ENCODE assay signal across 14 mouse cellular contexts in genomic region chr1:86583709-86584108, GRCm38 (mm10). TPM values are rescaled to one million over a fixed set of nuclear protein-coding genes. Genes with fewer than 3 reads are reported as not detected.
DNase-seq lines count a peak whose midpoint lies in the region; ATAC-seq and TF ChIP-seq lines count a peak whose summit lies in the region.
"Had no signal": no experiment of that assay in that cellular context is flagged by ENCODE, and none has a peak within 500 bp of the region (broad histone marks: within the 10 kb centered on the region; RNA-seq: fewer than 3 reads in every experiment).

No protein-coding gene starts in this region.

- no peak for TF ChIP-seq RAD21 in CH12.LX (IDR thresholded peaks at IDR 0.05; ENCODE audit: low read depth, low read length)

- peaks cover 26% of the 10 kb centered on the region for H3K4me1 ChIP-seq in kidney, embryonic 15.5 days
- H3K4me1 ChIP-seq in CH12.LX (ENCODE audit: control insufficient read depth in 1 of 2, insufficient read depth in 2 of 2) = peaks cover 10 to 51% of the 10 kb centered on the region in 2 experiments
- H3K4me1 ChIP-seq in liver, embryonic 12.5 days = peaks cover 49% of the 10 kb centered on the region

- H3K9me3 ChIP-seq in kidney, embryonic 15.5 days (replicated peaks) = no peaks in the 10 kb centered on the region
- no peaks in the 10 kb centered on the region for H3K9me3 ChIP-seq in CH12.LX (replicated peaks; ENCODE audit: low read length)
- H3K9me3 ChIP-seq in liver, embryonic 12.5 days (replicated peaks) = no peaks in the 10 kb centered on the region
- H3K9me3 ChIP-seq: heart, embryonic 12.5 days; hindbrain, embryonic 13.5 days; midbrain, embryonic 10.5 days had no signal

- H3K27ac ChIP-seq in kidney, embryonic 15.5 days = no peak overlapping the region
- H3K27ac ChIP-seq in CH12.LX (ENCODE audit: insufficient read depth, low read depth) = no peak overlapping the region
- H3K27ac ChIP-seq in liver, embryonic 12.5 days = peak overlapping the region; percentile 74; the same call in 1 of the 2 replicates
- H3K27ac ChIP-seq: hindbrain, embryonic 13.5 days; midbrain, embryonic 10.5 days had no signal

- dilution Hi-C loops in CH12.LX (cut with MboI; ENCODE audit: extremely low pct_ligation_motif_present, extremely low pct_unique_long_range_greater_than_20kb, low sequenced_read_pairs) = no loop called here

- no peak for TF ChIP-seq CTCF in CH12.LX (conservative IDR thresholded peaks at IDR 0.05 in 1 of 2, IDR thresholded peaks at IDR 0.05 in 1 of 2; ENCODE audit: low read depth in 2 of 2, low read length in 2 of 2)

- H3K27me3 ChIP-seq in kidney, embryonic 15.5 days = no peaks in the 10 kb centered on the region
- no peaks in the 10 kb centered on the region for H3K27me3 ChIP-seq in CH12.LX (replicated peaks)
- H3K27me3 ChIP-seq in liver, embryonic 12.5 days (replicated peaks) = no peaks in the 10 kb centered on the region
- H3K27me3 ChIP-seq: heart, embryonic 12.5 days; hindbrain, embryonic 13.5 days had no signal

- in situ Hi-C loops in CH12.LX (cut with MboI; ENCODE audit: low pct_ligation_motif_present, low pct_unique_long_range_greater_than_20kb, low sequenced_read_pairs) = no loop called here

- H3K4me2 ChIP-seq in kidney, embryonic 15.5 days = peak overlapping the region; percentile 79
- peak overlapping the region; percentile 95 for H3K4me2 ChIP-seq in CH12.LX (ENCODE audit: insufficient read depth, low read depth, poor library complexity, severe bottlenecking)
- peak overlapping the region; percentile 94 for H3K4me2 ChIP-seq in liver, embryonic 12.5 days

- no peak for TF ChIP-seq POLR2A in CH12.LX (IDR thresholded peaks at IDR 0.05; ENCODE audit: low read depth, low read length)

- peak overlapping the region; percentile 98; the same call in 1 of the 2 replicates for H3K4me3 ChIP-seq in kidney, embryonic 15.5 days (replicated peaks)
- peak overlapping the region in 2 of 3 experiments; percentile 66 to 85 for H3K4me3 ChIP-seq in CH12.LX (replicated peaks in 1 of 3; ENCODE audit: low read depth in 2 of 3, low read length in 2 of 3, poor library complexity in 1 of 3)
- peak overlapping the region; percentile 83 for H3K4me3 ChIP-seq in liver, embryonic 12.5 days

- no peak for TF ChIP-seq EP300 in CH12.LX (IDR thresholded peaks at IDR 0.05; ENCODE audit: low read length)

- H3K9ac ChIP-seq in kidney, embryonic 15.5 days = no peak overlapping the region
- H3K9ac ChIP-seq in CH12.LX (ENCODE audit: insufficient read depth, low read depth) = peak overlapping the region; percentile 64; the same call in 1 of the 2 replicates
- peak overlapping the region; percentile 92 for H3K9ac ChIP-seq in liver, embryonic 12.5 days
- H3K9ac ChIP-seq: heart, embryonic 12.5 days; hindbrain, embryonic 13.5 days had no signal

- peak; percentile 36 for DNase-seq in cerebellum, adult 9-10 months
- no peak for DNase-seq in cerebellum, postnatal 4 days (ENCODE audit: low spot score in 2 of 2)
- no peak for DNase-seq in kidney, adult 18-20 months
- DNase-seq in CH12.LX (ENCODE audit: extremely low read depth) = no peak
- DNase-seq in gastrocnemius, adult 18-20 months (ENCODE audit: low spot score) = no peak
- DNase-seq: adrenal gland, postnatal 36 days; kidney, postnatal 25 days; left cerebral cortex, postnatal 4 days had no signal

- ATAC-seq in kidney, embryonic 15.5 days (replicated peaks; ENCODE audit: low FRiP score) = no peak
- no peak for ATAC-seq in liver, embryonic 12.5 days
- ATAC-seq in CD4-positive, CD25-positive, alpha-beta regulatory T cell, adult 4 months = no peak

- H3K36me3 ChIP-seq in kidney, embryonic 15.5 days = no peaks in the 10 kb centered on the region
- peaks cover 2 to 6% of the 10 kb centered on the region in 2 experiments for H3K36me3 ChIP-seq in CH12.LX (replicated peaks in 1 of 2; ENCODE audit: control insufficient read depth in 1 of 2, insufficient read depth in 1 of 2, low read length in 1 of 2)
- peaks cover 7% of the 10 kb centered on the region for H3K36me3 ChIP-seq in liver, embryonic 12.5 days
- H3K36me3 ChIP-seq: hindbrain, embryonic 13.5 days had no signal

- WGBS in kidney, embryonic 15.5 days = 56% methylated on average over 2 of the region's 2 CpGs
- WGBS in liver, embryonic 12.5 days (ENCODE audit: insufficient replicate concordance) = 53% methylated on average over 2 of the region's 2 CpGs

- H3K79me2 ChIP-seq in CH12.LX (replicated peaks; ENCODE audit: control insufficient read depth, extremely low read depth, insufficient read depth, poor library complexity, severe bottlenecking) = peaks cover 14% of the 10 kb centered on the region

TF ChIP-seq in CH12.LX, 34 proteins besides CTCF, POLR2A, EP300 and RAD21:
- TF ChIP-seq NELFE (IDR thresholded peaks at IDR 0.05; ENCODE audit: low read depth, low read length) (no peak), MAZ (IDR thresholded peaks at IDR 0.05; ENCODE audit: low read depth, low read length) (no peak)

RNA-seq across cellular contexts. Expression of gene Cops7b, which starts 1.0 kb away (rescaled TPM):
- 42.9 and 43.6 TPM in 2 replicates for polyA plus RNA-seq in kidney, embryonic 15.5 days (2015; fragmentation: Nextera tagmentation; extraction: Ambion mirVana)
- 21.2 and 25.1 TPM in 2 replicates for total RNA-seq in CH12.LX (2012; rRNA removed)
- total RNA-seq in CH12.LX (2014; rRNA removed) = 19.8 and 21.3 TPM in 2 replicates
- polyA plus RNA-seq in CH12.LX (2012; ENCODE audit: insufficient read length, low read depth) = 31.3 and 31.5 TPM in 2 replicates
- polyA plus RNA-seq in liver, embryonic 12.5 days (2016; fragmentation: Nextera tagmentation; extraction: Ambion mirVana) = 23.4 and 24.3 TPM in 2 replicates
- polyA plus RNA-seq in CD4-positive, CD25-positive, alpha-beta regulatory T cell, adult 4 months (2017; shearing (Covaris generic)) = 10 to 100 TPM; 16.9 to 20.0 TPM
- total RNA-seq in gastrocnemius, adult 18-20 months (2021) = 10 to 100 TPM; 10.3 to 10.5 TPM

RNA-seq across cellular contexts. Expression of gene Pde6d, which starts 1.3 kb away (rescaled TPM):
- polyA plus RNA-seq in kidney, embryonic 15.5 days (2015; fragmentation: Nextera tagmentation; extraction: Ambion mirVana) = 61.5 and 64.7 TPM in 2 replicates
- total RNA-seq in CH12.LX (2012; rRNA removed) (6.6 and 7.1 TPM in 2 replicates), CH12.LX (2014; rRNA removed) (23.2 and 24.2 TPM in 2 replicates)
- 16.8 and 20.8 TPM in 2 replicates for polyA plus RNA-seq in CH12.LX (2012; ENCODE audit: insufficient read length, low read depth)
- polyA plus RNA-seq in liver, embryonic 12.5 days (2016; fragmentation: Nextera tagmentation; extraction: Ambion mirVana) = 44.0 and 48.0 TPM in 2 replicates
- 10 to 100 TPM; 12.6 to 16.4 TPM for polyA plus RNA-seq in CD4-positive, CD25-positive, alpha-beta regulatory T cell, adult 4 months (2017; shearing (Covaris generic))
- 10 to 100 TPM; 27.5 to 29.3 TPM for total RNA-seq in gastrocnemius, adult 18-20 months (2021)

RNA-seq across cellular contexts. Expression of gene Ptma, which starts 57.2 kb away (rescaled TPM):
- polyA plus RNA-seq in kidney, embryonic 15.5 days (2015; fragmentation: Nextera tagmentation; extraction: Ambion mirVana) = 2,949 and 3,271 TPM in 2 replicates
- total RNA-seq in CH12.LX (2012; rRNA removed) (2,835 and 3,525 TPM in 2 replicates), CH12.LX (2014; rRNA removed) (5,060 and 5,084 TPM in 2 replicates)
- 4,957 and 5,324 TPM in 2 replicates for polyA plus RNA-seq in CH12.LX (2012; ENCODE audit: insufficient read length, low read depth)
- polyA plus RNA-seq in liver, embryonic 12.5 days (2016; fragmentation: Nextera tagmentation; extraction: Ambion mirVana) = 1,639 and 1,657 TPM in 2 replicates
- polyA plus RNA-seq in CD4-positive, CD25-positive, alpha-beta regulatory T cell, adult 4 months (2017; shearing (Covaris generic)) = 1,000 to 10,000 TPM; 2,790 to 2,877 TPM
- 10 to 100 TPM; 64.2 to 99.0 TPM for total RNA-seq in gastrocnemius, adult 18-20 months (2021)
